Mouse (Mus musculus) heart, adult 8-10 months (tissue): Measurements from ENCODE around the gene Secisbp2. TPM values are rescaled to one million over a fixed set of nuclear protein-coding genes. Genes with fewer than 3 reads are reported as not detected.
A peak's percentile ranks its signal among the peaks of the same experiment; 100 is the strongest.
"Not testable (repeated sequence)": the region's sequence is repeated elsewhere in the genome, so short reads cannot be mapped to it uniquely, and the experiment has no call there.

Experiments used
- DNase-seq: peaks from one replicate; pipeline ENCODE4 v3.0.0; 2022; ENCODE audit warnings: low spot score
- total RNA-seq, 4 experiments: library from RNA; stranded (reverse); gene quantifications; 2 replicates each; pipeline ENCODE4 v1.2.4; 2022

Secisbp2 gene
- total RNA-seq, 4 experiments from 2014 or later = 10.8 to 13.7 (median 11.3) TPM

DNA sequence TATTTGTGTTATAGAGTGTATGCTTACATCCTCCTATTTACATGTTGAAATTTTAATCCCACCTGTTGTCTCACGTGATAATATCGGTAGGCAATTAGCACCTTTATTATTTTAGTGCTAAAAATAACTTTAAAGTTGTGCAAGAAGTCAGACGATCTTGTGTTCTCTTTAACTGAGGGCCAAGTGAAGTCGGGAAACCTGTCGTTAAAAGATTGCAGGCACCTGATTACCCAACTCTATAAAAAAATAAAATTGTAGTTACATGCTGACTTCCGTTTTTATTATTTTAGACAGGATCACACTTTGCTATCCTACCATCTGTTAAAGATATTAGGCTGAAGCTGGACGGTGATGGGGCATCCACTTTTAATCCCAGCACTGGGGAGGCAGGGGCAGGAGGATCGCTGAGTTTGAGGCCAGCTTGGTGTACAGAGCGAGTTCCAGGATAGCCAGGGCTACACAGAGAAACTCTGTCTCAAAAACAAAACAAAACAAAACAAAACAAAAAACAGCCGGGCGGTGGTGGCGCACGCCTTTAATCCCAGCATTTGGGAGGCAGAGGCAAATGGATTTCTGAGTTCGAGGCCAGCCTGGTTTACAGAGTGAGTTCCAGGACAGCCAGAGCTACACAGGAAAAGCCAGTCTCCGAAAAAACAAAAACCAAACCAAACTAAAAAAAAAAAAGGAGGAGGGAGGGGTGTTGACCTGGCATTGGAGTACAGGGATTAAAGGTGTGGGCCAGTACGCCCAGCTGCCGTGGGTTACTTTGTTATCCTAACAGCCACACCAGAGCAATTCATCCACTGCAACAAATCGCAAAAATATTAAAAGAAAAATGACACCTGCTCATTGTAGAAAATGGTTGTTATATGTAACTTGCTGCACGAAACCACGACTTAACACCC, 7.3 kb upstream of the Secisbp2 start:
- no peak for DNase-seq

DNA sequence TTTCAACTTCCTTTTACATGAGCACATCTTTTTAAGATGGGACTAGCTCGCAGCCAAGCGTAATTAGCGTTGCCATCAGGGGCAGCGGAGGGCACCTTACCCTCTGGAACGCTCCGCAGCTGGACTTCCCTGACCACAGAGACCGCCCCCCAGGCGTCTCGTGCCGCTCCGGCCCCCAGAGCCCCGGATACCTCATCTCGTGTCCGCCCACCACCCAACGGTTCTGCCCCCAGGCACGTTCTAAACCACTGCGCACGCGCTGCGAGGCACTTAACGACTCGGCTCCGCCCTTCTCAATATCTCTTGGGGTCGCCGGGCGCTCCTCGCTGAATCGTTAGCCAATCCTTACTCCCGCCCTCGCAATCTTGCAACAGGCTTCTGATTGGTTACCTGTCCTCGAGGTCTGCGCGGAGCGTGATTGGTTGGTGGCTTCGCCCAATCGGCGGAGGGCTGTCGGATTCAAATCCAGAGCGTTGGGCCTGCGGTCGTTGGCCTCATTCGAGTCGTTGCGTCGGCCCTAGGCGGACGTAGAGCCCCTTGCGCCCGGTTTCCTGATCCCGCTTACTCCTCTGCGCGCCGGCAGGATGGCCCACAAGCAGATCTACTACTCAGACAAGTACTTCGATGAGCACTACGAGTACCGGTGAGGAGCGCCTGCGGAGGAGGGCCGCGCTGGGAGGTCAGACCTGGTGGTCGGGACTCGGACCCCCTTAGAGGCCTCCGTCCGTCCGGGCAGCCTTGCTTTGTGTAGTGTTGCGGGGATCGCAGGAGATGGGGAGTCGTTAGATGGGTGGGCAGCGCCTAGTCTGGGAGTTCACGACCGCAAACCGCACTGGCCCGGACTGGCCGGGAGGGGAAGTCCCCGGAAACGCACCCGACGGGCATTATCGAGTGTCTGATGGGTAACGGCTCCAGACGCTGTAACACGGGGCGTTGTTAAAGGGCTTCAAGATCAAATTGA, 6.4 kb upstream of the Secisbp2 start, which contains the start of gene Cks2:
Gene Cks2 (plus strand): TSS at position 404 of the 961 bp plus-strand sequence.
- peak; percentile 98 for DNase-seq

DNA sequence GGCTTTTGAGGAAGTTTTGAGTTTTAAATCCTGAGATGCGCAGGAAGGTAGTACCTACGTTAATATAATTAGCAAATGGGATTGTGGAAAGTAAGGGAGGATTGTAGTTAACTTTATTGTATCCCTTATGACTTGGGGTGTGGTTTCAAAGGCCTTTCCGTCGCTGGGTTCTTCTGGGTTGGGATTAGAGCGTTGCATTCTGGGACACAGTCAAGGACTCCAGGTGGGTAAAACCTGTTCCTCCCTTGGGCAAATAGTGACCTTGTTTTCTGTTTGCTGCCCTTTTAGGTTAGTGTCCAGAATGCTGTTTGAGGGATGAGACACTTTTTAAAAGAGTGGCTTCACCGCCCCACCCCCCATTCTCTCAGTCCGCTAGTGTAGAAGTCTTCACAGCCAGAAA, 5.6 kb upstream of the Secisbp2 start:
- DNase-seq = no peak

DNA sequence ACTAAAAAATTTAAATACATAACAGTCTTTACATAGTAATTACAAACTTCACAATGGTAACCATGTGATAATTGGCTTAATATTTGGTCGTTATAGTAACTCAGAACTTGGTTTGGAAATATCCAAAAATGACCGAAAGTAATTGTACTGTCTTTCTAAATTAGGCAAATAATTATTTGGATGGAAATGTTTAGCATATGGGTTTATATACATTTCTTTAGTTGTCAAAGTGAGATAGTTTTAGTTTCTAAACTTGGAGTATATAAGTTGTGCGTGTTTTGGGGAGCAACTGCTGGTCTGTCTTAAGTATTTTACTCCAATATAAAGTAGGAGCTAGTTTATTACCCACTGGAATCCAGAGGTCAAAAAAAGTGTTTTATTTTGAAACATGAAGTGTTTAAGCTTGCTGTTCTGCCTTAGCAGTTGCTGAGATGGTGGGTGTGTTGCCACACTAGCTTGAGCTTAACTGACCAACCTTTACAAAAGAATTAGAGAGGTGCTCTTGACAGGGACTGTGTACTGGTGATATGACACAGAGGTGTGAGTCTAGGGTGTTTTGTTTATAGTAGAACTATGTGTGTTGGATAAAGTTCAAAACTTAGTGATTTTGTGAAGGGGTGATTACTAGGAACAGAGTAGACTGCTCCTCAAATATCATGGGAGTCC, 5.0 kb upstream of the Secisbp2 start:
- no peak for DNase-seq

DNA sequence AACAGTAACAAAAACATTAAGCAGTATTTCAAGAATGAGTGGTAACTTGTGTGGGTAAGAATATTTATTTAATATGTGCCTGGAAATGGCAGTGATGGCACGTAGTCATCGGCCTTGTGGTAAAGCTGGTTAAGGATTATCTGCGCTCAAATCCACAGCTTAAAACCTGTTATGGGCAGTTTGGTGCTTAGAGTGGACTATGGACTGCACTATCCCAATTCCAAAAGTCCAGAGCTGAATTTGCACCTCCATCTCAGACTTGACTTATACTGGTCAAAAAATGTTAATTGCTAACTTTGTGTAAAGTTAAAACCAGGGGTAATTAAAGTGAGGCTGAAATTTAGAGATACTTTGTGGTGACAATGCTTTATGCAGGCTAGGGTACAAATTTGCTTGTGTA, 3.7 kb upstream of the Secisbp2 start:
- DNase-seq = no peak

DNA sequence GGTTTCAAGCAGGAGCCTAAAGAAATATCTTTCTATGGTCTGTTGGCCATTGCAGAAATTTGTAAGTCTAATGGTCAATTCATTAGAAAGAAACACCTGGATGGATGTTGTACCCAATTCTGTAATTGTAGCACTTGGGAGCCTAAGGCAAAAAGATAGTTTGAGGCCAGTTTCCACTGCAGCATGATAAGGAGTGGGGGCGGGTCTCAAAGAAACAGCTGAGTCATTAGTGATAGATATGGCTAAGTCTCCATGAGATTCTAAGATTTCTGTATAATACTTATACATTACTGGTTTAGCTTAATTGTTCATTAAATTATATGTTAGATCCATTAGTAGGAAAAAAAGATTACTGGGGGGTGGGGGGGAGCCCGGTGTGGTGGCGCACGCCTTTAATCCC, 3.3 kb upstream of the Secisbp2 start:
- no peak for DNase-seq

DNA sequence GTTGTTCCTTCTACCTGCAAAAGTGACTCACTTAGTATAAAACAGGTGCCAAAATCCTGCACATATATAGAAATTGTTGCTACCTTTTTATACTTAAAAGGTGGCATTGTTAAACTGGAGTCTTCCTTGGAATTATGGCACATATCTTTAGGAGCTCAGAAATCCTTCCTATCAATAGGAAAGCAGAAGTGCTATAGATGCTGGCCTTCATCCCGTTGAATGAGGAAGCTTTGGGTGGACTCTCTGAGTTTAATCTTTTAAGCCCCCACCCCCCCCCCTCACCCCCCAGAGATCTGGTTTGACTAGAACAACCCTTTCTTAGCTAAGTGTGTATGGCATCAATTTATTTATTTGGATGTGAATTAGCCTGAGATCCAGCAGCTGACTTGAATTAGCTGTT, 1.8 kb upstream of the Secisbp2 start:
- DNase-seq = no peak

DNA sequence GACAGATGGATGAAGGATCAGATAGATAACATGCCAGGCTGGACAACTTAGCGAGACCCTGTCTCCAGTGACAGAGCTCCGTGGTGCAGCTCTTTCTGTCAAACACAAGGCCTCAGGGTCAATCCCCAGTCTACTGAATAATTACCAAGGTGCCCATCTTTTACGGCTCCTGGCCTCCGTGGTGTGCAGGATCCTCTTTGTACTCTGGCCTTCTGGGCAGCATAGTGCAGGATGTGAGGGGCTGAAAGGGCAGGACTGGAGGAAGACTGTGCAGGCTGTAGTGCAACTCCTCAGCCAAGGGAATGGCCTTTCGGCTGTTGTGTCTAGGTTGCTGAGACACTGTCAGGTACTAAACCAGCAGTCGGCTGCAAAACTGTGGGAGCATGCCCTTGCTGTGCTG, 1.7 kb downstream of the Secisbp2 start:
- no peak for DNase-seq

DNA sequence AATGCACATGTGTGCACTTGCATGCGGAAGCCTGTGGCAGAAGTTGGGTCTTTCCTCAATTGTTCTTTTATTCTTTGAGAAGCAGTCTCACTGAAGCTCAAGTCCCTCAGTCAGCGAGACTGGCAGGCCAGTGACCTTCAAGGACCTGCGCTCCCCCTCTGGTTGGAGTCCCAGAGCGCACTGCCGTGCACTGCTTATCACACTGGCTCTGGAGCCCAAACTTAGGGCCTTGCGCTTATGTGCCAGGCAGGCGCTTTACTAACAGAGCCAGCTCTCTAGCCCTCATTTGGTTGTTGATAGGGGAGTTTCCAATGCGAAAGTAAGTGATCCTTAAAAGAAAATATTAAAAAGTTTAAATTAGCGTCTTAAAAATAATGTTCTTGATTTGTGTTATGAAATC, 2.5 kb downstream of the Secisbp2 start:
- peak; percentile 44 for DNase-seq

DNA sequence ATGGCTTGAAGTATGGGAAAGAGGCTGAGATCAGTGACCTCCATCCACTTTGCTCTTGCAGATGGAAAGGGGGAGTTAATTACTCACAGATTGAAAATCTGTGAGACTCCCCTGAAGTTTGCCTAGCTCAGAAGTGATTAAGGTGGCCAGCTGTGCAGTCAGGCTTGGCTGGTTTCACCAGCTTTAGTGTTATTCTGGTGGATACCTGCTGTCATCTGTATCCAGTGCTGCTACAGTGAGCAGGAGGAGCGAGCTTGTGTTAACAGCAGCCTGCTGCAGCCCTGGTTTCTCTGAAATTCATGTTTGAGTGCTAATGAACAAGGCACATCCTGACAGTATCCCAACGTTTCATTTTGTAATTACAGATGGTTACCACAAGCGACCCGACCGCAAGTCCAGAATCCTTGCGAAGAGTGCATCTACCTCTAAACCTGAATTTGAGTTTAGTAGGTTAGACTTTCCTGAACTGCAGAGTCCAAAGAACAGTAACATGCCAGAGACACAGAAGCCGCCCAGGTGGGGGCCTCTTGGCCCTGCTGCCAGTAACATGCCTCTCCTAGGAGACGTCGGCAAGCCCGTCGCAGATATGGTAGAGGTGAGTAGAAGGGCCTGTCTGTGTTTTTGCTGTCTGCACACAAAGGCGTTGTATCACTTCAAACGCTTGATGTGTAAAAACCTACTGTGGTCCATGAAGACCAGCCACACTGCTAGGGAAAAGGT, 5.2 kb downstream of the Secisbp2 start:
- no peak for DNase-seq

DNA sequence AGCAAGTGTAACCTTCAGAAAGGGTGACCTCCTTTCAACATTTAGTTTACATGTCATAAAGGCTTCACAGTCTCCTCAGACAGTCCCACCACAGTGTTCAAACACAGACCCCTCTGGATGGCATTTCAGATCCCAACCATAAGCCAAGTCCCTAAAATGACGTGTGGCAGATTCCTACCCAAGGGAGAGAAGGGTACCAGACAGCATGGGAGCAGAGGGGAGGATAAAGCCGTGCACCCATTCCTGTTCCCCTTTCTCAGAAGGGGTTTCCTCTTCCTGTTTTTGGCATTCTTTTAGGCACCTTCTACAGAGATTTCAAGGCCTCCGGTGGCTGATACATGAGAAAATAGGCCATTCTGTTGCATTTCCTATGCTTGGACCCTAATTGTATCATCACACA, 6.6 kb downstream of the Secisbp2 start:
- DNase-seq = no peak

DNA sequence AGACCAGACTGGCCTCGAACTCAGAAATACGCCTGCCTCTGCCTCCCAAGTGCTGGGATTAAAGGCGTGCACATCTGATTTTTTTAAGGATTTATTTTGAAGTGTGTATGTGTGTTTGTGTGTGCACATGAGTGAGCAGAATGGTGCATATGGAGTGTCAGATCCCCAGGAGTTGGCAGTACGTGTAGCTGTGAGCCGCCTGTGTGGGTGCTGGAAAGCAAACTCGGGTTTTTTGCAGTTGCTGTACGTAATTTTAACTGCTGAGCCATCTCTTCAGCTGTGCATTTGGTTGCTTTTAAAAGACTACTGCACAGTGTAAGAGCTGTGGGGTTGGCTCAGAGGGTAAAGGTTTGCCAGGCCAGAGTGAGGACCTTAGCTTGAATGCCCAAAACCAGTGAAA, 8.1 kb downstream of the Secisbp2 start:
- DNase-seq = no peak

DNA sequence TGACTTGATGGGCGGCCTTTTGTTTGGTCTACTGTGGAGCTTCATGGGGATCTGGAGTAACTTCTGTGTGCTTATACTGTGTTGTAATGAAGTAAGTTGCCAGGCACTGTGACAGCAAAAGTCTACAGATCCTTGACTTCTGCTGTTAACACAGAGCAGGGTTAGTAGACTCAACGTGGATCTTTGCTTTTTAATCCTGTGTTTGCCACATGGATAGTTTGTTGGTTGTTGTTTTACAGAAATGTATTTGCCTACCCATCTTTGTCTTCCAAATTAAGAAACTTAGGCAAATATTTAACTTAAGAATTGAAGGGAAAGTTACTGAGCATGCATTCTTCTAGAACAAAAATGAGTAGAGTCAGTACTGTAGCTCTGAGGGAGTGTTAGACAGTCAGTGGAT, 12.1 kb downstream of the Secisbp2 start:
- DNase-seq = no peak

DNA sequence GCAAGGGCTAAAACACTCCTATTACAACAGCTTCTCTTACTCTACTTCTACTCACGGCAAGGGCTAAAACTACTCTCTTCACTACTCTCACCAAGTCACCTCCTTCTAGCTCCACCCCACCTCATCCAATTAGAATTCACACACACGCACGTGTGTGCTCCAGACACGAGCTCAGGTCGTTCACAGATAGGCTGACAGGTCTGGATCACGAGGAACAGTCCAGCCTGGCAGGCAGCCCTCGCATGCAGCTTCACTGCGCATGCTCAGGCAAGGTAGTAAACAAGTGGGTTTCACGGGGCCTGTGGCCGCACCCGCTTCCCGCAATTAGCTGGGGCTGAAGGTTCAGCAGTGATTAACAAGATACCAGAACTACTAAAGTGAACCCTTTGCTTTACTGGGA, 16.7 kb downstream of the Secisbp2 start:
- not testable (repeated sequence) for DNase-seq

DNA sequence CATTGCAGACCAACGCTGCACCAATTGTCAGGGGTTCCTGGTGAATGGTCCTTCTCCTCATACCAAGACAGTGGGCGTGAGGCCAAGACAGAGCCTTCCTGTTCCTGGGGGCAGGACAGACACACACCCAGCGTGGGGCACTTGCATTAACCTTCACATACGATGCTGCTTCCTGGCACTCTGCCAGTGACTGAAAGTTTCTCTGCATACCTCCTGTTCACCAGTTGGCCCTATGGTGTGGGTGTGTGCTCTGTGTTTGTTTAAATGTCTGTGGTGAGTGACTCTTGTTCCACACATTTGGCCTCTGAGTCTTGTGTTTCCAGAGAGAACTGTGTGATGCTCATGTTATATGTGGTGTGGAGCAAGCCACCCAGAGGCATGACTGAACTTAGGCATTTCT, 25.1 kb downstream of the Secisbp2 start:
- DNase-seq = no peak

DNA sequence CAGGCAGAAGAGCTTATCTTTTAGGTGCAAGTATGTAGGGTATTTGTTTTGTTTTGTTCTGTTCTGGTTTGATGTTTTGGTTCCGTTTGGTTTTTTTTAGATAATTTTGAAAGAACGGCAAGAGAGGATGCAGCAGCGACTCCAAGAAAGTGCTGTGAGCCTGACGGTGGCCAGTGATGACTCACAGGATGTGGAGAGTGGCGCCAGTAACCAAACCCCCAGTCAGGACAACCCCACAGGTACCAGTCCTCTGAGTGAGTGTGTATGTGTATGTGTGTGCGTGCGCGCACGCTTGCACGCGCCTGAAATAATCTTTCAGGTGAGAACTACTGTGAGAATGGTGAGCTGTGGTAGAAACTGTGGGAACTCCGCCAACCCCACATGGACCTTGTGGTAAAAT, 25.5 kb downstream of the Secisbp2 start:
- DNase-seq = no peak

DNA sequence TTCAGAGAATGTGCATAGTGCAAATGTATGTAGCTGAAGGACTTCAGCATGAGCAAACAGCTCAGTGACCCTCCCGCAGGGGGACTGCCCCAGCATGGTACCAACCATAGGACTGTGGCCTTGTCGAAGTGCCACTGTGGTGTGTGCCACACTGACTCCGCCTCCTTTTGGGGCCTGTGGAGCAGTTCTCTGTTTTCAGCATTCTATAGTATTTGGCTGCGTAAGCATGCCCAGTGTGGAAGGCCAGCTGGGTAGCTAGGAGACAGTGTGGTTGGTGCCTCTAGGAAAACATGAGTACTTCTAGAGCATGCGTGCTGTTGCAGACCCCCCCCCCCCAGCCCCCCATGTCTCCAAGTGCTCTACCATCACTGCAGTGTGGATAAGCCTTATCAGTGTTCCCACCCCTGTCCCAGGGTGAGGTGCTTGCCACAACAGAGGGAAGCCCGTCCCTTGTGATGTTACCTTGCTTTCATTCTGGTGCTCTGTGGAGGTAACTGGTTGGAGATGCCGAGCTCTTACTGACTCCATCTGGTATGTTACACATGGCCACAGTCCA, 26.2 kb downstream of the Secisbp2 start:
- no peak for DNase-seq

DNA sequence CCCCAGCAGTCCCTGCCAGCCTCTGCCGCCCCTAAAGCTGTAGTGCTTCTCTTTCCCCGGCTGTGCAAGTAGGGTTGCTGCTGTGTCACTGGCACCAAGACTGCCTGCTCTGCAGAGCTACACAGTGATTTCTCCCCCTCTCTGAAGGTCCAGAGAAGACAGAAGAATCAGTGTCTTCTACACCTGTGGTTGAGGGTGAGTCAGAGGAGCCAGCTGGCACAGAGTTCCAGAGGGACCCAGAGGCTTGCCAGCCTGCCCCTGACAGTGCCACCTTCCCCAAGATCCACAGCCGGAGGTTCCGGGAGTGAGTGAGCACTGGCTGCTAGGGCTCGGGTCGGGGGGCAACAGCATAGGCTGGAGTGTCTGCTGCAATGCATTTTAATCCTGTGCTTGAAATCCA, 27.2 kb downstream of the Secisbp2 start:
- no peak for DNase-seq

DNA sequence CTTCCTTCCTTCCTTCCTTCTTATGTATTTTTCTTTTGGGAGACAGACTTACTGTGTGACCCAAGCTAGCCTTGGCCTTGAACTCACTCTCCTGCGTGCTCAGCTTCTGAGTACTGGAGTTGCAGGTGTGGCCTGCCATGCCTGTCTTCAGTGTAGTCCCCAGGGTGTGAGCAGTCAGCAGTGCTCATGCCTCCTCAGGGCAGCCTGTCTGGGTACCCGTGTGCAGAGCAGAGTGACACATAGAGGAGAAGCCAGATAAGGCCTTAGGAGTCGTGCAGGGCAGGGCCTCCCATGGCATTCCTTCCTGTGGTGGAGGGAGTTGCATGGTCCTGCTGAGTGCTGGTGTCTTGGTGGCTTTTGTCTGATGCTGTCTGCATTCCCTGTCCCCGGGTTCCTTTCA, 27.8 kb downstream of the Secisbp2 start:
- no peak for DNase-seq

DNA sequence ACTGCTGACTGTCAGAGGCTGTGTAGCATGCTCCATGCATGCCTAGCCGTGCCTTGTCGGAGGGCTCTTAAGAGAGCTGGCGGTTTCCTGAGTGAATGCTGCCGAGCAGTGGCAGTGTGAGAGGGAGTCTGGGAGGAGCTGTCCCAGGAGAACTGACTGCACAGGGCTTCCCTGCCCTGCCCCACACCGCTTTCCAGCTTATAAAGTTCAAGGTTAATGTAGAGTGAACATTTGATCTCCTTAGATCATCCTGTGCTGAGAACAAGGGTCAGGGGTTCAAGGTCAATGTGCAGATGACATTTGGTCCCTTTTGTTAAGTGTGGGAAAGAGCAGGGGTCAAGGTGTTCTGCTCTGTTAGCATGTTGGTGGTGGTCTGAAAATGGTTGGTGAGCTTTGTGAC, 29.6 kb downstream of the Secisbp2 start:
- DNase-seq = no peak

DNA sequence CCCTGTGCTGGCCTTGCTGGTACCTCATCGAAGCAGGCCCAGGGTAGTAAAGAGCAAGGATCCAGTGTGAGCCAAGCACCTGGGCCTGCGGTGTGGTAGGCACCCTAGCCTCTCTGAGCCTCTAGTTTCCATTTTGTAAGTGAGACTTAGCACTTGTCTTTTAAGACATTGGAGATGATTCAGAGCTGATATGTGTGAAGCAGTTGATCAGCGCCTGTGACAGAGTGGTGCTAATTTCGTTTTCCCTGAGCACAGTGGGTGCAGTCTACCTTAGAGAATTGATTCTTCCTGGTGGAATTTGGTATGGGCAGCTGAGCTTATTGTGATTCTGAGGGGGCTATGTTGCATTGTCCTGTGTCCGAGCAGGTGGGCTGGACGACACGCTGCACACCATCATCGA, 30.1 kb downstream of the Secisbp2 start:
- DNase-seq = no peak
